Mouse (Mus musculus) embryonic fibroblast, embryonic 13.5 days (primary cell): ENCODE measurements around the gene Aldh4a1.

ENCODE experiments used
- CTCF ChIP-seq: IDR thresholded peaks from 2 replicates; pipeline ENCODE4 v1.5.1; 2011; ENCODE audit warnings: mild to moderate bottlenecking, control low read depth, low read length, moderate library complexity, borderline replicate concordance; ENCODE audit not compliant: insufficient read depth
- POLR2A ChIP-seq: IDR thresholded peaks from 2 replicates; pipeline ENCODE4 v1.6.1; 2011; ENCODE audit warnings: low read depth, mild to moderate bottlenecking, control low read depth, low read length, moderate library complexity

DNA sequence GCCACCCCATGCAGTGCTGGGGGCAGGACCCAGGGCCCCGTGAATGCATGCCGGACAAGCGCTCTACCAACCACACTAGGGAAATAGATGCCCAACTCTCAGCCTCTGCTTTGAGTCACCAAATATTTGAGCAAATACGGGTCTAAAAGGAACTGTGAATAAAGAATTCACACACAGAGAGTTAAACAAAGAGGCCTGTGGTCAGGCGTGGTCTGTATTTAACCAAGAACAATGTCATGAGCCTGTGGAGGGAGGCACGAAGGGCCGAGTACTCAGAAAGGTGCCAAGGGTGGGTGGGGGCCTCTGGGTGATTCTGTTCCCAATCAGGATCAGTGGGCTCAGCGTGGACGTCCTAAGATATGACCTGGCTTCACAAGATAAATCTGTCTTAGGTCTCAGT, 65.4 kb downstream of the Aldh4a1 start:
- TF ChIP-seq CTCF = no peak
- TF ChIP-seq POLR2A = no peak
